Mouse (Mus musculus) stomach, embryonic 14.5 days (tissue): ENCODE data around the gene Gpr135. TPM values are rescaled to one million over a fixed set of nuclear protein-coding genes. Genes with fewer than 3 reads are reported as not detected.
"Not testable (repeated sequence)": the region's sequence is repeated elsewhere in the genome, so short reads cannot be mapped to it uniquely, and the experiment has no call there.

ENCODE experiments used
- ATAC-seq: fragments of 200-750 bp; cut with Nextera tagmentation; 2 replicates; pipeline ENCODE4 v1.8.0; 2017; ENCODE audit warnings: low read depth, moderate TSS enrichment; ENCODE audit not compliant: insufficient number of reproducible peaks, insufficient read depth, low FRiP score
- H3K27ac ChIP-seq: fragments of 300-500 bp; sonication (generic); 2 replicates; pipeline ENCODE4 v1.5.1; 2014; ENCODE audit warnings: mild to moderate bottlenecking, low read length, moderate library complexity, mixed read lengths
- H3K27me3 ChIP-seq: fragments of 300-500 bp; sonication (generic); 2 replicates; pipeline ENCODE4 v1.6.1; 2014; ENCODE audit warnings: low read length, control low read depth, mixed read lengths; ENCODE audit not compliant: control insufficient read depth, insufficient read depth
- H3K36me3 ChIP-seq: fragments of 300-500 bp; sonication (generic); 2 replicates; pipeline ENCODE4 v1.6.1; 2014; ENCODE audit warnings: mild to moderate bottlenecking, control low read depth, low read length, moderate library complexity, mixed read lengths; ENCODE audit not compliant: control insufficient read depth, insufficient read depth
- H3K4me1 ChIP-seq: fragments of 300-500 bp; sonication (generic); 2 replicates; pipeline ENCODE4 v1.6.1; 2014; ENCODE audit warnings: low read length, control low read depth, mixed read lengths; ENCODE audit not compliant: control insufficient read depth, insufficient read depth
- H3K4me2 ChIP-seq: fragments of 300-500 bp; sonication (generic); replicated peaks from 2 replicates; pipeline ENCODE4 v1.6.1; 2014; ENCODE audit warnings: low read depth, low read length, control low read depth
- H3K4me3 ChIP-seq: fragments of 300-500 bp; sonication (generic); 2 replicates; pipeline ENCODE4 v1.5.1; 2014; ENCODE audit warnings: low read depth, low read length, control low read depth
- H3K9ac ChIP-seq: fragments of 300-500 bp; sonication (generic); replicated peaks from 2 replicates; pipeline ENCODE4 v1.6.1; 2014; ENCODE audit warnings: low read depth, mild to moderate bottlenecking, control low read depth, low read length, moderate library complexity, mixed read lengths
- H3K9me3 ChIP-seq: fragments of 300-500 bp; sonication (generic); 2 replicates; pipeline ENCODE4 v1.6.1; 2016; ENCODE audit warnings: low read depth, low read length, control low read depth; ENCODE audit not compliant: control insufficient read depth
- WGBS: fragments of 180-500 bp; shearing (Covaris S2); extraction: QIAGEN DNeasy Blood & Tissue Kit; methylation state at CpG from one replicate; pipeline ENCODE4 v1.1.7; 2014; 5-methylcytosine and 5-hydroxymethylcytosine counted together
- polyA plus RNA-seq: library from polyadenylated mRNA; unstranded; fragments of >200 nt; fragmentation: Nextera tagmentation; extraction: Ambion mirVana; gene quantifications from 2 replicates; pipeline ENCODE4 v1.2.1, GENCODE M21; 2014

The Gpr135 gene
- polyA plus RNA-seq, 1 experiment from 2014 or later: 0.75 TPM

DNA sequence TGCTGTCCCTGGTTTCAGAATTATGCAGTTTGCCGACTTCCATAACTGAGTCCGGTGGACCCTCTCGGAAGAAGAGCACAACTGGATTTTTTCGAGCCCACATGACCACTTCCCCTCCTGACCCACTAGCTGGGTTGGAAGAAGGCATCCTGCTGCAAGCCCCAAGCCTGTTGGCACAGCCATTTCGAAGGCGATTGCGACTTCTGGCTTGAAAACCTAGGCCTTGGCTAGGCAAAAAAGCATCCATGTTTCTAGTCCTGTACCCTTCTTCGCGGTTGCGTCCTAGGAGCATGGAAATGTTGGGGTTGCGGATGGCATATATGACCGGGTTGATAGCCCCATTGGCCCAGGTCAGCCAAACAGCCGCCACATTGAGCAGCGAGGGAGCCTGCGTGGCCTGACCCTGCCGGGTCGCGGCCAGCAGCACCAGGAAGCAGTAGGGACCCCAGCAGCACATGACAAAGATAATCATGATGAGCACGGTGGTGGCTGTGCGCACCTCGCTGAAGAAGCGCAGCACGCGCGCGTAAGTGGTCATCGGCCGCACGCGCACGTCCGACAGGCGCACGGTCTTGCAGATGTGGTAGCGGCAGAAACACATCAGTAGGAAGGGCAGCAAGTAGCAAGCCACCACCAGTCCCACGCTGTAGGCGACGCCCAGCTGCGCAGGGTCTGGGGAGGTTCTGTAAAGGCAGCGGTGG, 1.1 kb downstream of the Gpr135 start:
- Histone ChIP-seq H3K4me2 (peak overlapping the region; percentile 97), H3K27ac (no peak overlapping the region), H3K27me3 (no peaks in the 10 kb centered on the region; the same call in 1 of the 2 replicates), H3K4me1 (no peaks in the 10 kb centered on the region), H3K36me3 (no peaks in the 10 kb centered on the region), H3K9ac (no peak overlapping the region), H3K4me3 (peak overlapping the region; percentile 62), H3K9me3 (no peaks in the 10 kb centered on the region)
- ATAC-seq: peak; percentile 46; the same call in 1 of the 2 replicates
- 6% methylated on average over 40 of the region's 40 CpGs for WGBS

DNA sequence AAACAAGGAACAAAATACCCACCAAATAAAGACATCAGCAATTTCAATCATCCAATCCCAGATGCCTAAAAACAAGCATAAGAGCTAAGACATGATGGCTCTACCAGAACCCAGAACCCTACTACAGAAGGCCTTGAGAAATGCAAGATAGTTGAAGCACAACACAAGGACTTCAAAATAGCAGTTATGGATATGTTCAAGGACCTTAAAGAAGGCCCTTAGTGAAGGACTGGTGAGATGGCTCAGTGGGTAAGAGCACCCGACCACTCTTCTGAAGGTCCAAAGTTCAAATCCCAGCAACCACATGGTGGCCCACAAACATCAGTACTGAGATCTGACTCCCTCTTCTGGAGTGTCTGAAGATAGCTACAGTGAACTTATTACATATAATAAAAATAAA, 13.1 kb downstream of the Gpr135 start:
- Histone ChIP-seq H3K36me3 (no peaks in the 10 kb centered on the region), H3K9ac (no peak overlapping the region), H3K27ac (no peak overlapping the region), H3K9me3 (no peaks in the 10 kb centered on the region), H3K4me2 (no peak overlapping the region), H3K4me3 (no peak overlapping the region), H3K27me3 (no peaks in the 10 kb centered on the region), H3K4me1 (no peaks in the 10 kb centered on the region)
- no peak for ATAC-seq
- WGBS: 88% methylated on average over 1 of the region's 1 CpGs

DNA sequence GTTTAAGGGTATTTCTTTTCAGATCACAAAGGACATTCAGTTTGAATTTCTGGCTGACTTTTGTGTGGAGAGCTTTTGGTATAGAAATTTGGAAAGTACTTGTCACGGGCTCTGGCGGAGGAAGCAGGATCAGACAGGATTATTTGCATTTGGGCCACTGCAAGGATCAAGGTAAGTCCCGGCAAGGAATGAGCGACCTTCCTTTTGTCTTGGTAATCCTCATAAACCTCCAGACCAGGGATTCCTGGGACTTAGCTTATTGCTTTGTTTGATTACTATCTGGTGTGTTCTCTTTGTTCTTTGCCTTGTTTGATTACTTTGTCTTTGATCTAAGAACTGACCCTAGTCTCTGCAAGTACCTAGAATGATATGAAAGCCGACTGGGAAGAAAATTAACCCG, 17.1 kb downstream of the Gpr135 start:
- ATAC-seq: no peak
- Histone ChIP-seq H3K9ac (no peak overlapping the region), H3K4me2 (no peak overlapping the region), H3K36me3 (no peaks in the 10 kb centered on the region), H3K27me3 (no peaks in the 10 kb centered on the region), H3K9me3 (peaks cover 9% of the 10 kb centered on the region; the same call in 1 of the 2 replicates), H3K4me1 (no peaks in the 10 kb centered on the region), H3K4me3 (no peak overlapping the region), H3K27ac (no peak overlapping the region)
- WGBS: 33% methylated on average over 6 of the region's 6 CpGs

DNA sequence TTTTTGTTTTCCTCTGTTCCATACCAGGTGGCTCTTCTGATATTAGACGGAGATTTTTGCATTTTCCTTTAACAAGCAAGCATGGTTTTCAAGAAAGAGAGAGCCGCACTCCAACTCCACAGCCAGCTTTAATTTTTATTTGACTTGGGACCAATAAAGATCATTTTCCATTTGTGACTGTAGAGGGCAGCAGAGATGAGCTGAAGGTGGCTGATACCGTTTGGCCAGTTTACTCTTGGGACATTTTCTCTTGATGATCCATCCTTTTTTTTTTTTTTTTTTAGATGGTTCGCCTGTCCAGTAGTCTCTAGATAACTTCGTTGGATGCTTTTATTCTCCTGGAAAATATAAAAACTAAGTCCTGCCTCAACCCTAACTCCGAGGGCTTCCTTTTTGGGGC, 17.6 kb downstream of the Gpr135 start:
- no peak for ATAC-seq
- no peaks in the 10 kb centered on the region for H3K36me3 ChIP-seq
- 41% methylated on average over 6 of the region's 6 CpGs for WGBS
- H3K4me3 ChIP-seq: no peak overlapping the region
- no peak overlapping the region for H3K27ac ChIP-seq
- H3K4me1 ChIP-seq: no peaks in the 10 kb centered on the region
- no peaks in the 10 kb centered on the region for H3K27me3 ChIP-seq
- H3K9ac ChIP-seq: no peak overlapping the region
- H3K9me3 ChIP-seq: peaks cover 9% of the 10 kb centered on the region; the same call in 1 of the 2 replicates
- no peak overlapping the region for H3K4me2 ChIP-seq

DNA sequence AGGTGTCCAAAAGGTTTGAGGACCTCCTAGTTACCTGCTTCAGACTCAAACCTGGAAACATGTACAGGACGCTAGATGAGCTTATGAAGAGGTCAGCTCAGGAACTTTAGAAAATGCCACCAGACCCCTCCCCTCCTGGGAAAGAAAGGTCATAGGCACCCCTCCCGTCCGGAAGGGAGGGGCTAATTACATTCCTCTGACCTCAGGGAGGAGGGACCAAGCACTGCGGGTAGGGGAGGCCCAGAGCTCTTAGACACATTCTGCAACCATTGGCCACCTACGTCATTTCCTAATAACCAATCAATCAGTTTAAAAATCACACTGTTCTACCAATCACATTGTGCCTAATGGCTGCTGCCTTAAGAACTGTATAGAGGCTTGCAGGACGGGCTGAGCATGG, 18.4 kb downstream of the Gpr135 start:
- H3K27me3 ChIP-seq: no peaks in the 10 kb centered on the region
- H3K36me3 ChIP-seq: no peaks in the 10 kb centered on the region

DNA sequence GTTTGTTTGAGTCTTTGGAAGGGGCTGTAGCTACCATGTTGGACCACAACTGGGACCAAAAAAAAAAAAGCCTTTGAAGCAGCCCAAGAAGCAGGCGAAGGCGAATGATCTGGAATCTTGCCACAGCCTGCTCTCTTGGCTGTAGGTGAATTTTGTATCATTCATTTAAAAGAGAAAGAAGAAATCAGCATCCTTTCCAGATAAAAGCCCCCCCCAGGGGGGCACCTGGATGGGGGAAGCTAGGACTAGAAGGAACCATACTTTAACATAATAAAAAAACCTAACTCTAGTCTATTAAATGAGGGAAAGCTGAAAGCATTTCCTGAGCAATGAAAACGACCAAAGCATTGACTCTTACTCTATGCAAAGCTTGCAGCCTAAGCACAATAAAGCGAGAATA, 20.1 kb downstream of the Gpr135 start:
- peaks cover 9% of the 10 kb centered on the region; the same call in 1 of the 2 replicates for H3K9me3 ChIP-seq
- 90% methylated on average over 4 of the region's 4 CpGs for WGBS
- H3K4me1 ChIP-seq: no peaks in the 10 kb centered on the region
- no peak overlapping the region for H3K4me2 ChIP-seq
- no peak overlapping the region for H3K27ac ChIP-seq
- no peak overlapping the region for H3K4me3 ChIP-seq
- no peak overlapping the region for H3K9ac ChIP-seq
- no peaks in the 10 kb centered on the region for H3K27me3 ChIP-seq
- no peaks in the 10 kb centered on the region for H3K36me3 ChIP-seq
- ATAC-seq: no peak

More for the DNA sequence above, 18.4 kb downstream of the Gpr135 start:
- Histone ChIP-seq H3K9ac (no peak overlapping the region), H3K27ac (no peak overlapping the region), H3K9me3 (peaks cover 9% of the 10 kb centered on the region; the same call in 1 of the 2 replicates), H3K4me3 (no peak overlapping the region), H3K4me1 (no peaks in the 10 kb centered on the region), H3K4me2 (no peak overlapping the region)
- 85% methylated on average over 6 of the region's 6 CpGs for WGBS
- ATAC-seq: no peak

DNA sequence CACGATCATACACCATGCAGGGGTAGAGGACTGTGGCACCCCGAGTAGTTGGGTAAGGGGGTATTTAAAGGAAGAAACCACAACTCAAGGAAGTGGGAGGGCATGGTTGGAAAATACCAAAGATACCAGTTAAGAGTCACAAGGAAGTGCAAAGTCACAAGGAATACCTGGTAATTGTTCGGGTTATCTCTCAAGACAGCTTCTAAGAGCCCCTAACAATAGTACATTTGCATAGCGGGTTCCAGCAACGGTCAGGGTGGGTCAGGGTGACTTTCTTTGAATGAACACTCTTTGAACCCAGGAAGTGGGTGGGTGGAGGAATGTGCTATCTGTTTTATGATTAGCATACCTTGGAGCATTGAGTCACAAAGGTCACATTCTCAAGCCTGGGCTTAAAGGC, 20.8 kb downstream of the Gpr135 start:
- WGBS: 79% methylated on average over 5 of the region's 5 CpGs
- H3K9ac ChIP-seq, ATAC-seq, H3K4me3 ChIP-seq, H3K27me3 ChIP-seq, H3K4me1 ChIP-seq, H3K27ac ChIP-seq, H3K4me2 ChIP-seq, H3K9me3 ChIP-seq, H3K36me3 ChIP-seq: not testable (repeated sequence)

DNA sequence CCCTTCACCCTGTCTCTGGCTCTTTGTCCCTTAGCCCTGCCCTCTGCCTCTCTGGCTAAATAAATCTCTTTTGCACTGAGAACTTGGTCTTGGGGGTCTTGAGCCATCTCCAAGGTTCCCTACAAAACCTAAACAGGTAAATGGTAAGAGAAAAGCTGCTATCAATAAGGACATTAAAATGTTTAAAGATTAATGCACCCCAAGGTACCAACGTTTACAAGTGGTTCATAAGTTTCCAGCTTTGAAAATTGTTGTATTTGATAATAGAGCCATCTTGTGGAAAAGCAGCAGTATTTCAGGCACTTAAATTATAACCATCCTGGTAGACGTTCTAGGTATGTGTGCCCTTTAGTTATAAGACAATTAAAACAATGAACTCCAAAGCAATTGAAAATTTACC, 23.4 kb downstream of the Gpr135 start:
- Histone ChIP-seq H3K27ac (no peak overlapping the region), H3K36me3 (no peaks in the 10 kb centered on the region), H3K27me3 (no peaks in the 10 kb centered on the region), H3K9me3 (peaks cover 9% of the 10 kb centered on the region; the same call in 1 of the 2 replicates), H3K9ac (no peak overlapping the region), H3K4me2 (no peak overlapping the region), H3K4me3 (no peak overlapping the region), H3K4me1 (no peaks in the 10 kb centered on the region)
- ATAC-seq: no peak
- 5% methylated on average over 2 of the region's 2 CpGs for WGBS

DNA sequence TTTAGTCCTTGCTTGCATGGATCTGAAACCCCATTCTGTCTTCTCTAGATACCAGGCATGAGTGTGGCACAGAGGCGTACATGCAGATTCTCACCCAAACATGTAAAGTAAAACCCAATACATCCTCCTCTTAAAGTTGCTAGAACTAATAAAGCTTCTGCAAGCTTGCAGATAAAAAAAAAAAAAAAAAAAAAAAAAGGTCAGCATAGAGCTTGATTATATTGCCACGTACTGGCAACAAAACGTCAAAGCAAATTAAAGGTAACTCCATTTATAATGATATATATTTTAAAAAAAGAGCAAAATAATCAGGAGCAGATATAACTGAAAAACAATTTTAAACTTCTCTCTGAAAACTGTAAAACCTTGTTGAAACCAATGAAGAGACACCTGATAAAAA, 29.7 kb downstream of the Gpr135 start:
- Histone ChIP-seq H3K9me3 (peaks cover 3% of the 10 kb centered on the region; the same call in 1 of the 2 replicates), H3K27me3 (no peaks in the 10 kb centered on the region), H3K4me1 (no peaks in the 10 kb centered on the region), H3K36me3 (no peaks in the 10 kb centered on the region), H3K27ac (no peak overlapping the region), H3K9ac (no peak overlapping the region), H3K4me3 (no peak overlapping the region), H3K4me2 (no peak overlapping the region)
- ATAC-seq: no peak
- whole genome bisulfite sequencing: 93% methylated on average over 3 of the region's 3 CpGs
